Mouse (Mus musculus) ovary, postnatal 14 days (tissue): ENCODE results near the gene Olfr10.
A peak's percentile ranks its signal among the peaks of the same experiment; 100 is the strongest.
"Not testable (repeated sequence)": the region's sequence is repeated elsewhere in the genome, so short reads cannot be mapped to it uniquely, and the experiment has no call there.

ENCODE experiments used
- DNase-seq: peaks from one replicate; pipeline ENCODE4 v3.0.0; 2022; ENCODE audit warnings: low spot score

Olfr10 gene

GRCm38 (mm10) chr11:49304441-49304840 is at the start of gene Olfr10:
Olfr10 (plus strand) TSS chr11:49304741.
- no peak for DNase-seq

DNA sequence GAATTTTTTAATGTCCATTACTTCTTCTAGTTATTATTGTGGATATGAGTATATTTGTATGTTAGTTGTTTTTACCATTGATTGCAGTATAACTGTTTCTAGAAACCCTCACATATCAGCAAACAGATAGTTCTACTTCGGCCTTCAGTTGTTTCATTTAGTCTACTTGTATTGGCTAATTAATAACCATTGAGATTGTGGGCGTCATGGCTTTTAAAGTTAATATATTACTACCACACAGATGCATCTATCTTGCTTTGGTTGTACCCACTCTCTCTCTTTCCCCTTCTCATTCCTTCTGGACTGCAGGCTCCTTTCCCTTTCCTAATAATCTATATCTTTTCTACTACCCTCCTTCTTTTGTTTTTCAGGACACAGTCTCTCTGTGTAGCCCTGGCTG is 45.2 kb upstream of the Olfr10 start:
- DNase-seq, result no peak

- DNase-seq, result no peak
Measured at GRCm38 (mm10) chr11:49259829-49260228, 44.7 kb upstream of the Olfr10 start.

- peak; percentile 44 for DNase-seq
Measured at GRCm38 (mm10) chr11:49260598-49261312, 43.8 kb upstream of the Olfr10 start.

- DNase-seq, result no peak
Measured at GRCm38 (mm10) chr11:49261313-49261855, 43.2 kb upstream of the Olfr10 start.

DNA sequence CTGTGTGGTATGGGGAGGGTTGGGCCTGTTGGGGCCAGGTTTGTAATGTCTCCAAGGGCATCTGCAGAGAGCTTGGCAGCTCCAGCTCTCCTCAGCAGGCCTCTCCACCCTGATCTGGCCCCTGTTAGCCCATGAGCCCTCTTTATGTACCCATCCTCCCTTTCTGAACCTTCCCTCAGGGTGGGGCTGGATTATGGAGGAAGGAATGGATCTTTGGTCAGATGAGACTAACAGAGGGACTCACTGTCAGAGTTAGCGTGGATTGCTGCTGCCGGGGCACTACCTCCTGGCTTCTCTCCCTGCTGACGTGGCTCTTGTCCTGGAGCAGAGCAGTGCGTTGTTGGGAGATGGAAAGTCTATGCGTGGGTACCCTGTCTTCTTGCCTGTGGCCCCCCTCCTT is 42.3 kb upstream of the Olfr10 start:
- no peak for DNase-seq

GRCm38 (mm10) chr11:49263149-49263548 is 41.4 kb upstream of the Olfr10 start:
- DNase-seq, result no peak

DNA sequence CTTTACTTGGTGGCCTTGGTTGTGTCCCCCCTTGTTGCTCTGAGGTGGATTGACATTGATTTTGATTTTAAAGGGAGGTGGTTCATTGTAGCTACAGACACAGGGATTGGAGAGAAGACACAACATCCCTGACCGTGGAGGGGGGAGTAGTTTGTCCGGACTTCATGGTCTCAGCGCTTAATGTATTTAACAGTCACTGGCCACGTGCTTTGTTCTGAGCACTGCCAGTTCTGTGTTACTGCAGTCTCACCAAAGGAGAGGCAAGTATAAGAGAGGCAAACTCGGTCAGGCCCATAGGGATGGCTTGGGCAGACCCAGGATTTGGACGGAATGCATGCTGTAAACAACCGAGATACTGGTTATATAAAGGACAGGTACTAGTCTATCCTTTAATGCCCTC is 40.5 kb upstream of the Olfr10 start:
- no peak for DNase-seq

- DNase-seq, result no peak
Measured at GRCm38 (mm10) chr11:49264622-49265021, 39.9 kb upstream of the Olfr10 start.

- no peak for DNase-seq
Measured at GRCm38 (mm10) chr11:49265101-49265500, 39.4 kb upstream of the Olfr10 start.

DNA sequence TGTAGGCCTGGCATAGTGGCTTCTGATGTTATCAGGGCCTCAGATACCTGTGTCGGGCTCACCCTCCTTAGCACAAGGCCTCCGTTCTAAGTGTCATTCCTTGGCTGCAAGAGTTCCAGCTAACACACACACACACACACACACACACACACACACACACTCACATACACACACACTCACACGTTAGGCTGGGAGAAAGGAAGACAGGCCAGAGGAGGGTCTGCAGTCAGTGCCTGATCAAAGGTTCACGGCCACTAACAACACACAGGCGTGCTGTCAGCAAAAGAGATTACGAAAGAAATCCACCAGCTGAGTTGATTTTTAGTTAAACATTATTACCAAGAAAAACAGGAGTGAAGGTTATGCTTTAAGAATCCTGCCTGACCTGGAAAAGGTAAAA is 37.9 kb upstream of the Olfr10 start:
- DNase-seq, result no peak

- DNase-seq, result no peak
Measured at GRCm38 (mm10) chr11:49267316-49267715, 37.2 kb upstream of the Olfr10 start.

DNA sequence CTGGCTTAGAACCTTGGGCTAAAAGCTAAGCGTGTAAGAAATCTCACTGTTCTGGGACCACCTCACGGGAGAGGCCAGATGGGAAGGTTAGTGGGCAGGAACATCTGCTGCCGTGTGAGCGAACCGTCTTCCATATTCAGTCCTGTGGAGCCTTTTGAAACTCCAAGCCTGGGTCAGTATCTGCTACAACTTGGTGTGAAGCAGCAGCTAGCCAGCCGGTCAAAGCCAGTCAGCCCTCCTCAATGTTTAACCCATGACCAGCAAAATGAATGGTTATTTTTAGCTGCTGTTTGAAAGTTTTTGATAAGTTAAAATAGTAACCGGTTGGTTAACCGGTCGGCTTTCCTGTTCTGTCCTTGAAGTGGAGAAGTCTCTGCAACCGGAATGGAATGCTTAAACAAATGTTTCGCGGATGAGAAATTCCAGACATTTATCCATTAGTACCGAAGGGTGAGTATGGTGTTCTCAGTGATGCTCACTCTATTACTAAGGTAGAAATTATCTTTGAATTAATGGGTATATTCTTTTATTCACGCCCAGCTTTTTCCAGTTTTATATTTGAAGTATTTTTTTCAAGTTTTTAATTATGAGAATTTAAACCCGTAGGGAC is 36.5 kb upstream of the Olfr10 start:
- no peak for DNase-seq

DNA sequence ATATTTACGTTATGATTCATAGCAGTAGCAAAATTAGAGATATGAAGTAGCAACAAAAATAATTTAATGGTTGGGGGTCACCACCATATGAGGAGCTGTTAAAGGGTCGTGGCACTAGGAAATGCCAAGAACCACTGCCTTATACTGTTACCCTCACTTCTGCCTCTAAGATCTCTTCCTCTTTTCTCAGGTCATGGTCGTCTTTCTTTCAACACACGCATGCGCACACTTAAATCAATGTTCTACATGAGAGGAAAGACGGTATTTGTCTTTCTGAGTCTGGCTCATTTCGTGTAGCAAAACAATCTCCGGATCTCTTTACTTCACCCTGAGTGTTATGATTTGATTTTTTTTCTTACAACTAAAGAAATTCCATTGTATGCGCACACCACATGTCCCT is 34.8 kb upstream of the Olfr10 start:
- no peak for DNase-seq

DNA sequence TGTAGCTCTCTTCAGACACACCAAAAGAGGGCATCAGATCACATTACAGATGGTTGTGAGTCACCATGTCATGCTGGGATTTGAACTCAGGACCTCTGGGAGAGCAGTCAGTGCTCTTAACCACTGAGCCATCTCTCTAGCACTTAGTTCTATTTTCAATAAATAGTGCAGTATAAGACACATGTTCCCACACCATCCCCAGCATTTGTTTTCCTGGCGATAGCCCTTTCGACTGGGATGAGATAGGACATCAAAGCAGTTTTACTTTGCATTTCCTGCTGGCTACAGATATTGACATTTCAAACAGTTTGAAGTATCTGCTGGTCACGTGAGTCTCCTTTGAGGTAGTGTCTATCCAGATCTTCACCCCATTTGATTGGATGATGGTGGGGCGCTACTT is 34.2 kb upstream of the Olfr10 start:
- no peak for DNase-seq

- peak; percentile 46 for DNase-seq
Measured at GRCm38 (mm10) chr11:49271334-49271733, 33.2 kb upstream of the Olfr10 start.

GRCm38 (mm10) chr11:49273834-49274519 is 30.6 kb upstream of the Olfr10 start:
- DNase-seq, result no peak

GRCm38 (mm10) chr11:49278222-49278621 is 26.3 kb upstream of the Olfr10 start, which contains the start of gene Olfr1393:
Olfr1393 (plus strand) TSS chr11:49278304.
- DNase-seq, result no peak

DNA sequence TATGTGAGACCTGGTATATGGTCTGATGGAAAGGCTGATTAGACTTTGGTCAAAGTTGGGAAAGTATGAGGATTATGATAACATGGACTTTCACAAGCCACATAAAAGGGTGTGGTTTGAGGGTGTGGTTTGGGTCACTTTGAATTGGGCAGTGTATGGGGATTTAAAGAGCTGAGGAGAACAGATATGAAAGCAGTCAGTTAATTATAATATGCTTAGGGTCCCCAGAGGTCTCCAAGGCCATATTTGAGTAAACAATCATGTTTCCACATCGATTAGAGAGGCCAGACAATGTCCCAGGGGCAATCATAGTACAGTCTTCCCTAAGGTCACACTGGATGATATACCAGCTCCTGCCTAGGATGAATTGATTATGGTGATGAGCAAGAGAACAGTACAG is 19.6 kb upstream of the Olfr10 start, which contains the start of gene Olfr1392:
Gene Olfr1392 (plus strand): TSS at position 301 of the 400 bp plus-strand sequence.
- DNase-seq, result not testable (repeated sequence)

DNA sequence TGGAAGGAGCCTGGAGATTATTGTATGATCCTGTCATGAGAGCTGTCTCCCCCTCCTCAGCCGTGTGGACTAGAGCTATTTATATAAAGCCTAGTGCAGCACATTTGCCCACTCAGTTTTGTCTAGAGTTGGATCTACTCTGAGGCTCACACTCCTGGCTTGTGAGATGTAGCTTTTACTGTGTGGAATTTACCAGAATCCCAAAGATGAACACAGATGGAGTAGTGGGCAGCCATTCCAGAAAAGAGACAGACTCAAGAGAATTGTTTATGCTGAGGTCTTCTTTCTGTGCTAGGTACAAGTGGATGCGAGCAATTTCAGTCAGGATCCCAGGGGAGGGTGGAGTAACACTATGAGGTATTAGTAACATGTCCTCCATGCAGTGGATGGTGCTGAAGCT is 17.3 kb upstream of the Olfr10 start:
- DNase-seq, result no peak

DNA sequence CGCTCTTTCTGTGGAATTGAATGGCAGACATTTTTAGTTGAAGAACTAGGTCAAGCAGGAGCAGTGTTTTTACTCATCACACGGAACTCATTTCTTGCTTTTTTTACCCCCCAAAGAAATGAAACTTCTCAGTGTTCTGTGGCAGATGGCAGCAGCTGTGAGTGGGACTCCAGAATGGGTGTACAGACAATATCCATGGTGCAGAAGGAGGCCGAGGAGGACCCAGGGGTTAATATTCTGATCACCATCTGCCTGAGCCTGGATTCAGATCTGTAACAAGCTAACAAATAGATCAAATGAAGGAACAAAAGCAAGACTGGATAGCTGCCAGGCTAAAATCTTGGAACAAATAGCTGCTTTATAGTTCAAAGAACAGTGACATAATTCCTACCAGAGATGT is 11.8 kb upstream of the Olfr10 start:
- DNase-seq, result no peak

GRCm38 (mm10) chr11:49308547-49308946 is 4.0 kb downstream of the Olfr10 start:
- not testable (repeated sequence) for DNase-seq

- DNase-seq, result no peak
Measured at GRCm38 (mm10) chr11:49322442-49322841, 17.9 kb downstream of the Olfr10 start, which contains the start of gene Olfr1391. Olfr1391 (plus strand) TSS chr11:49322742.
